21 mouse cellular contexts compared by ENCODE assay signal in the genomic region with DNA sequence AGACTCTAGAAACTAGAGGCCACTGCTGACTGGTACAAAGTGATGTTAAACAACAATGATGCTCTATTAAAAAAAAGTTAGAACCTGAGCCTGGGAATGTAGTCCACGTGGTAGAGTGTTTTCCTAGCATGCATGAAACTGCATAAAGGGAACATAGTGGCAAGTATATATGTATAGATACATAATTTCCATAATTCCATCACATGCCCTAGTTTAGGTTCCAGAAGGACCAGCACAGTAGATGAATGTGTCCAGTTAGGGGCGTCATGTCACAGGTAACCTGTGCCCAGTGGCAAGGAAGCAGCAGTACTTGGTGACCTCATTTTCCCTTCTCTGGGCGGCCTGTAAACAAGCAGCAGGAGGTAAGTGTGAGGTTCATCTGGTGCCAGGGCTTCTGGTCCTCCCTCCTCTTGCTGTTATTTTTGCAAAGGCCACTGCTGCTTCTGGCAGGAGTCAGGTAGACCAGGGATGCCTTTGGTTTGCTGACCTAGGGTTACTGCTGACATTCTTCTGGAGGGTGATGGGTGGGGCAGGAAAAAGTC. TPM values are rescaled to one million over a fixed set of nuclear protein-coding genes. Genes with fewer than 3 reads are reported as not detected.
DNase-seq lines count a peak whose midpoint lies in the region; ATAC-seq lines count a peak whose summit lies in the region.
"Had no signal": no experiment of that assay in that cellular context is flagged by ENCODE, and none has a peak within 500 bp of the region (broad histone marks: within the 10 kb centered on the region; RNA-seq: fewer than 3 reads in every experiment).

No protein-coding gene starts in this region.

- DNase-seq in cerebellum, postnatal 4 days (ENCODE audit: low spot score in 2 of 2) = no peak
- DNase-seq in cerebellum, adult 18-20 months = peak; percentile 63 to 79
- DNase-seq in cerebellum, postnatal 10 days = peak; percentile 8 to 15
- DNase-seq in thymus, postnatal 25 days = no peak
- DNase-seq in embryo, embryonic 10 days (ENCODE audit: low spot score) = no peak
- DNase-seq in gastrocnemius, adult 18-20 months (ENCODE audit: low spot score) = no peak
- DNase-seq: adrenal gland, adult 8-10 months; forebrain, postnatal 0 days; gastrocnemius, postnatal 25 days; heart, postnatal 4 days; kidney, adult 9 months; kidney, postnatal 14 days; layer of hippocampus, adult 9-11 months; liver, postnatal 0 days; lung, postnatal 36 days had no signal

- ATAC-seq in cerebellum, adult (ENCODE audit: insufficient number of reproducible peaks, low FRiP score, low TSS enrichment) = peak; percentile 93
- ATAC-seq: forebrain, postnatal 0 days; intestine, postnatal 0 days; liver, embryonic 12.5 days; liver, postnatal 0 days; midbrain, embryonic 16.5 days had no signal

RNA-seq across cellular contexts. Expression of gene Cd200r3, which starts 35.9 kb away (rescaled TPM):
- not detected for total RNA-seq in gastrocnemius, adult 18-20 months (2021)
- total RNA-seq: forebrain, postnatal 0 days; gastrocnemius, postnatal 25 days; left cerebral cortex, adult 18-20 months; left cerebral cortex, postnatal 14 days had no signal

Comparison
In these comparisons a context has a peak if more than half of its experiments do, and no peak if none do; other contexts are left out.
1. DNase-seq: peak in cerebellum, adult 18-20 months (2 of 2) and cerebellum, postnatal 10 days (2 of 2); none in cerebellum, postnatal 4 days (0 of 2), thymus, postnatal 25 days (single experiment), embryo, embryonic 10 days (single experiment) and gastrocnemius, adult 18-20 months (single experiment).